Mouse (Mus musculus): ENCODE data around the gene A930033H14Rik.

DNA sequence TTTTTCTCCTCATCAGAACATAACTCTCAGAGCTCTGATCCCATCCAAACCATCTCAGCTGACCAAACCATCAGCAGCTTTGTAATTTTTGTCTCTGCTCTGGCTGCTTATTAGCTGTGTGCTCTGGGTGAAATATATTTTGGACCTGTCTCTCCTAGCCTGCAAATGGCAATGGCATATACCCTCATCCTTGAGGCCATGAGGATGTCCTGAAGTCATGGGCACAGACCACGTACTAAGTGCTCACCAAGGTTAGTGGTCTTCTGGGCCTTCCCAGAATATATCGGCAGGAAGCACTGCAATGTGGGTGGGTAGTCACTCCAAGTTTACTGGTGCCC, 6.4 kb upstream of the A930033H14Rik start:
- TF ChIP-seq CTCF (IDR thresholded peaks at IDR 0.05; ENCODE audit: low read depth, low read length) = no peak
- no peak for TF ChIP-seq POLR2A (IDR thresholded peaks at IDR 0.05; ENCODE audit: borderline replicate concordance, low read depth, low read length)

Data from bone marrow macrophage, adult 2 months (primary cell).